Mouse (Mus musculus): Measurements from ENCODE around the gene Ankrd54.

The Ankrd54 gene

DNA sequence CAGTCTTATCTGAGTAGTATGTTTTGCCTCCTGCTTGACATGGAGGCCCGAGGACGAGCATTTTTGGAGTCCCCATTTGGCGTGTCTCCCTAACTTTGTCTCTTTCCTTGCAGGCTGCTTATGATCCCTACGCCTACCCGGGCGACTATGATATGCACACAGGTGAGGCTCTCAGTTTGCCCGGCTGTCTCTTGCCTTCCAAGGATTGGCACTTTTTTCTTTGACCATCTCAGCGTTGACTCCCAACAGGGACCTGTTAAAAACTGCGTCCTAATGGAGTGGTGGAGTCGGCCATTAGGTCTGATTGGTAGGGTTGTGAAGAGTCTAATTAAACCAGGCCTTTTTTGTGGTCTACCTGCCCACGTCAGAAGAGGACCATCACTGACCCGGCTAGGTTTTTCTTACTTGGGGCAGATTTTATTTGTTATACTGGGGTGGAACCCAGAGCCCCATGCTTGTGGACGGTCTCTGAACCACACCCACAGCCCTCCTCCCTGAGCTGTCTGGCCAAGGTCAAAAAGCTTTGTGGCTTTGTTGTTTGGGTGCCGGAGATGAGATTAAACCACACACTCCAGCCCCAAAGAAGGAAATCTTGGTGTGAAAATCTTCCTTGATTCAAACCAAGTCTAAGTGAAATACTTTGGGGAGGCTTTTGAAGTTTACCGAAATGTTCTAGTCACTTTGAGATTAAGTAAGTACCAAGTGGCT is 13.1 kb upstream of the Ankrd54 start:
- no peak for DNase-seq (ENCODE audit: low read depth, low spot score)

DNA sequence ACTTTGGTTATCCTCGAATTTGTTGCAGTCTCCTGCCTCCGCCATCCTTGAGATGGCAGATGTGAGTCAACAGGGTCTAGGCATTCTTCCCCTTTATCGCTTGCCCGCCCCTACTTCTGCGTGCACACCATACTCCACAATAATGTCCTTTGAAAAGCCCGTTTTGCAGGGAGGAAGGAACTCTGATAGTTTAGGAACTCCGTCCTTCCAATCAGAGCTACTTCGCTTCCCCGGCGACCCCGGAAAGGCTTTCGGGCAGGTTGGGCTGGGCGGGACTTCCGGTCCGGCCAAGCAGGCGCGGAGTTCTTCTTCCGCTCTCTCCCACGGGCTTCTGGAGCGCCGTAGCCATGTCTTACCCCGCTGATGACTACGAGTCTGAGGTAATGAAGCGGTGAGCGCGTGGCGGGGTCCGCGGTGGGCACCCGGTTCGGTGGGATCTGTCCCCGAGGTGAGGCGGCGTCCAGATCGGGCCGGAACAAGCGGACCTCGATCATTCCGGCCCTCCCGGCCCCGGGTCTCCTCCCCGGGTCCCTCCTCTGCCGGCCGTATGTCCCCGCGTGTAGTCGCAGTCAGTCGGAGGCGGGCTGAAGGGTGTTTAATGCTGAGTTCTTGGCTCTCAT is 12.3 kb upstream of the Ankrd54 start, which contains the start of gene Eif3l:
TSS of gene Eif3l (plus strand) at position 267 of the 620 bp plus-strand sequence.
- peak; percentile 81 for DNase-seq (ENCODE audit: low read depth, low spot score)

DNA sequence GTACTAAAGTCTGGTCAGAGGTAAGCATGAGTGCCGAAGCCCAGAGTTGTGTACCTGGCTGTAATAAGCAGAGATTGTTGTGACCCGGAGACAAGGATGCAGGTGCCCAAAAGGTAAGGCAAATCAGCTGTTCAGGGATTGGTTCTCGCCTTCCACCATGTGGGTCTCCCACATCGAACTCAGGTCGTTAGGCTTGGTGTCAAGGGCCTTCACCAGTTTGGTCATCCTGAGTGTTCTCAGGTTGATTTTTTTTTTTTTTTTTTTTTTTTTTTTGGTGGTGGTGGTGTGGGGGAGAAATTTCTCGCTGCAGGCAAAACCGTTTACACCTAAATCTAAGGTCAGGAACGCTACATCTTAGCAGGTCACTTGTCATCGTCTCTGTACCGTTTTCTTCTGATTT is 11.8 kb upstream of the Ankrd54 start:
- DNase-seq (ENCODE audit: low read depth, low spot score), result no peak

DNA sequence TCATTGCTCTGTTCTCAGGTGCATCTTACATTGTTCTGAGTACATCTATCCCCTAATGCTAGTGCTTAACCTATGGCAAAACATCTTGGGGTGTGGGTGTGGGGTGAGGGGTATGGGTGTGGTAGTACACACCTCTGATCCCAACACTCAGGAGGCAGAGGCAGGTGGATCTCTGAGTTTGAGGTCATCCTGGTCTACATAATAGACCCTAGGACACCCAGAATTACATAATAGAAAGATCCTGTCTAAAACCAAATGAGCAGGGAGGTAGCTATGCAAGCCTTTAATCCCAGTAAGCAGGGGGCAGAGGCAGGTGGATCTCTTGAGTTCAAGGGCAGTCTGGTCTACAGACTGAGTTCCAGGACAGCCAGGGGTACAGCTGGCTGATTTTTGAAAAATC is 11.1 kb upstream of the Ankrd54 start:
- no peak for DNase-seq (ENCODE audit: low read depth, low spot score)

DNA sequence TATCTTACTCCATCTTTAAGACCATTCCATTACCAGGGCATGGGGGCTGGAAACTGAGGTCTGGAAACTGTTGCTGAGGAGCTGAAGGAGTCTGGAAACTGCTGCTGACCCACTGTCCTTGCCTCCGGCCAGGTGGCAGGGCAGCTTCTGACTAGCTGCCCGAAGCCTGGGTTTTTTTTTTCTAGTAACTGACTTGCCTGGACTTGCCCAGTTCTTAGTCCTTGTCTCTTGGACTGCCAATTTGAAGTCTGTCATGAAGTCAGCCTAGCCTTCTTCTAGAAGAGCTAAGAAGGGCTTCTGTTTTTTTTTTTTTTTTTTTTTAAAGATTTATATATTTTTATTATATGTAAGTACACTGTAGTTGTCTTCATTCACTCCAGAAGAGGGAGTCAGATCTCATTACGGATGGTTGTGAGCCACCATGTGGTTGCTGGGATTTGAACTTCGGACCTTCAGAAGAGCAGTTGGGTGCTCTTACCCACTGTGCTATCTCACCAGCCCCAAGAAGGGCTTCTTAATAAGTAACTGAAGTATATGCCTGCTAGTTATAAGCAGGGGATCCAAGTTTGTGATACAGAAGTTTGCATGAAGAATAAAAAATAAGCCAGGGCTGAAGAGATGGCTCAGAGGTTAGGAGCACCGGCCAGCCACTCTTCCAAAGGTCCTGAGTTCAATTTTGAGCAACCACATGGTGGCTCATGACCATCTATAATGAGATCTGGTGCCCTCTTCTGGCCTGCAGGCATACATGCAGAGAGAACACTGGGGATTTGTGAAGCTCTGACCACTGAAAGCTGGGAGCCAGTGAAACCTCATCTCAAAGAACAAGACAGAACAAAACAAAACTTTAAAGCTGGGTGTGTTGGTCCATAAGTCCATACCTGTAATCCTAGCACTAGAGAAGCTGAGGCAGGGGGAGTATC is 8.7 kb upstream of the Ankrd54 start:
- DNase-seq (ENCODE audit: low read depth, low spot score), result no peak

DNA sequence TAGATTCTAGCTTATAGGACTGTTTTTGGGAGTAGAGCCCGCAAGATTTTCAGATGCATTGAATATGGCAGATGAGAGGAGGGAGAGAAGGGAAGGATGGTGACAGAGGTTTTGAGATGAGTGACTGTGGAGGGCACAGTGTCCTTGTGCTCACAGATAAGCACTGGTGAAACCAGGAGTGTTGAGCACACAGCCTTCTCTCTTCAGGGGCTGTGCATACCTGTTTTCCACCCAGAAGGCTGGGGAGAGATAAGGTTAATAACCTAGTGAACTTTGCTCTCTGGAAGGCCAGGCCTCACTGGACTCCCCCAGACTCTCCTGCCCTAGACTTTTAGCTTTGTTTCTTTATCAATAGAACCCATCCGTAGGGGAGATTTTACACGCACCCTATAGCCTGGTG is 5.7 kb upstream of the Ankrd54 start:
- DNase-seq (ENCODE audit: low read depth, low spot score), result no peak

DNA sequence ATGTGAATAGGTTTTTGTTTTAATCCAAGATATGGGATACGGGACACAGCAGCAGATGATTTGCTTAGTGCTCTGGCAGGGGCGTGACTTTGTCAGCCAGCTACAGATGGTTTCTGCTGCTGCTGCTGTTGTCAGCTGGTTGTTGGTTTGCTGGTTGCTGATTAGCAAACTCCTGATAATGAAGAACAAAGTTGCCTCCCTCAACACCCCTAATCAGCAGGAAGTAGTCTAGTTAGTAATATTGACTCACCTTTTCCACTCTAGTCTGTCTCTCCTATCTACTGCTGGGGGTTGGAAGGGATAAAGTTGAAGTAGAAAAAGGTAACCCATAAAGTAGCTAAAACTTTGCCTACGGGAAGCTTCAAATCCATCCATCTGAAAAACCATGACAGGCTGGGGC is 4.9 kb upstream of the Ankrd54 start:
- DNase-seq (ENCODE audit: low read depth, low spot score), result no peak

DNA sequence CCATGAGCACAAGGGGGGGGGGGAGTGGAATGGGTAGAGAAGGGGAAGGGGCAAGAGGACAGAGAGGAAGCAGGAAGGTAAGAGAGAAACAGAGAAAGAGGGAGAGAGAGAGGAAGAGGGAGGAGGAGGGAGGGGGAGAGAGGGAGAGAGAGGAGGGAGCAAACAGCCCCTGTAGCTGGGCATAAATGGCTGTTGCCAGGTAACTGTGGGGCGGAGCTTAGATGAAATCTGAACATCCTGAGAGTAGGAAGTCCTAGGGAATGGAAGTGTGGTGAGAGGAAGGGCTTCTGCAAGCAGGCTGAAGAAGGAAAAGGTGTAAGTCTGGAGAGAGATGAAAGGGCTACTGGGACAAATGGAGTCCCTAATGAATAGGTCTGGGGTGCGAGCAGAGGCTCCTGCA is 3.6 kb upstream of the Ankrd54 start:
- DNase-seq (ENCODE audit: low read depth, low spot score), result no peak

DNA sequence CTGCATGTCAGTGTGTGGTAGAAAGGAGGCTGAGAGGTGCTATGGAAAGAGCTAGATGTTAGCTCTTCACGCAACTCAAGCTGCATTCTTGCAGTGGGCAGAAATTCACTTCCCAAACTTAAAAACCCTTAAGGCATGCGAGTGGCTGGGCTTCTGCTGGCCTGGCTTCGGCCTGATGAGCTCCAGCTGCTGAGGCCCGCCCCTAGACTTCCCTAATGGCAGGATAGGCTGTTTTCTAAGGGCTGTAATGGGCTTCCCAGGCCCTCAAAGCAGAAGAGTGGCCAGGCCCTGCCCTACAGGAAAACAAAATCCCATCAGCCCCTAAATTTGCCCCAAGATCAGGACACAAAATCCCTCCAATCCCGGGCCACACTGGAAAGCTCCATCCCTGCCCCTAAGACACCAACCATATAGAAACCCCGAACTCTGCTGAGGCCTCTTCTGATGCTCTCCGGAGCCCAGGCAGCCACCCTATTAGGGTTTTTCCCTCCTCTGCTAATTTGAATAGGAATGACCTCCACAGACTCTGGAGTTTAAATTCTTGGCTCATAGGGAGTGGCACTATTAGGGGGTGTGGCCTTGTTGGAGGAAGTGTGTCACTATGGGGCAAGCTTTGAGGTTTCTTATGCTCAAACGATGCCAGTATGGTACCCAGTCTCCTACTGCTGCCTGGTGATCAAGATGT is 2.5 kb upstream of the Ankrd54 start:
- no peak for DNase-seq (ENCODE audit: low read depth, low spot score)

DNA sequence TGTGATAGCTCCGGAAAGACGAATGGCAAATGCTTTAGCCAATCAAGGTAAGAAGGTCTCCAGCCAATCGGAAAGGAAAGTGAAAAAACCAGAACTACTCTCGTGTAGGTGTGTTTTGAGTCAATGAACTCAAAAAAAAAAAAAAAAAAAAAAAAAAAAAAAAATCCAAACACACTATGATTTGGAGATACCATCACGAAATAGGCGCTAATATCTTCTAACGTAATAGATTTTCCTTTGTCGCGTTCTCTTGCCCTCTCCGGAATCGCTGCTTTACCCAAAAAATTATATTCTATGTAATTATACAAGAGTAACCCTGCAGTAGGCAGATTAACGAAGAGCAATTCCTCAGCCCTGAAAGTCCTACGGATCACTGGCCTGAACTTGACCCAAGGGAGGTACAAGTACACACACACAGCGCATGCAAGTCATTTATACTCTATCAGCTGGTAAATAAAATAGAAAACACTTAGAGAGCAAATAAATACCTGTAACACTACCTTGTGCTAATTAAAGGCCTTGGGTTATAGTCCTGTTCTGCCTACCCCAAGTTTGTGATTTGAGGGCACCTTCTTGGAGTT is 557 bp upstream of the Ankrd54 start:
- no peak for DNase-seq (ENCODE audit: low read depth, low spot score)

DNA sequence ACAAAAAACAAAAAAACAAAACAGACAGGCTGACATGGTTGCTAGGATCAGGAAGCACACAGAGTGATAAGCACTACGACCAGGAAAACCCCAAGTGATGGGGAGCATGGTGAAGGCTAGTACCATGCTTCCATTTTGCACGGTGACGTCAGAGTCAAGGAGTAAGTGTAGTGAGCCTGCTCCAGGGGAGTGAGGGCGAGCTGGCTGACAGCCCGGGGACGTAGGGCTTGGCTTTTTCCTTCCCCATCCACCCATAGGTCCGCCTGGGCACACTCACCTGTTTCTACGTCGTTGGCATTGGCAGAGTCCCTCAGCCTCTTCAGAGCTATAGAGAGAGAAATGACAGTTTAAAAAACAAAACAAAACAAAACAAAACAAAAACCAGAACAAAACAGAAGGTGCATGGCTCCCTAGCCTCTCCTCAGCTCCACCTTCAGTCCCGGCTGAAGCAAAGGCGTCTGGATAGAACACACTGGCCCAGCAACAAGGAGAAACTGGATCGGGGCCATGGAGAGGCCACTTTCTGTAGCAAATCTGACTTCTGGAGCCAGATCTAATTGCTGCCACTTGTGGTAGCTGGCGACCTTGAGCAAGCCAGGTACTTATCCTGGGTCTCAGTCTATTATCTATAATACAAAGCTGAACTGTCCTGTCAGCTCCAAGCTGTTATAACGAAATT is 1.7 kb downstream of the Ankrd54 start:
- DNase-seq (ENCODE audit: low read depth, low spot score), result no peak

DNA sequence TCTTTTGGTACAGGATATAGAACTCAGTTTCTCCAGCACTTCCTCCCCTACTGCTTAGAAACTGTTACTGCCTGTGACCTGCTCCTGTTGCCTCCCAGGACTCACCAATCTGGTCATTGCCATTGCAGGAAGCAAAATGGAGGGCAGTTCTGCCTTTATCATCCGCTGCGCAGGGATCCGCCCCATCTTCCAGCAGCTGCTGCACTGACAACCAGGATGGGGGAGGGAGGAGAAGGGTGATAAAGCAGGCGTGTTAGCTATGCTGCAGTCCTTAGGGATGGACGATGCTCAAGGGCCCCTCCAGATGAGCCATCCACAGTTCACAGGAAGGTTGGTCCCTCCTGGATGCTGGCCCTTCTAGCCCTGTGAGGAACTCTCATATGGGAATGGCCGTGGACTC is 4.8 kb downstream of the Ankrd54 start:
- DNase-seq (ENCODE audit: low read depth, low spot score), result no peak

DNA sequence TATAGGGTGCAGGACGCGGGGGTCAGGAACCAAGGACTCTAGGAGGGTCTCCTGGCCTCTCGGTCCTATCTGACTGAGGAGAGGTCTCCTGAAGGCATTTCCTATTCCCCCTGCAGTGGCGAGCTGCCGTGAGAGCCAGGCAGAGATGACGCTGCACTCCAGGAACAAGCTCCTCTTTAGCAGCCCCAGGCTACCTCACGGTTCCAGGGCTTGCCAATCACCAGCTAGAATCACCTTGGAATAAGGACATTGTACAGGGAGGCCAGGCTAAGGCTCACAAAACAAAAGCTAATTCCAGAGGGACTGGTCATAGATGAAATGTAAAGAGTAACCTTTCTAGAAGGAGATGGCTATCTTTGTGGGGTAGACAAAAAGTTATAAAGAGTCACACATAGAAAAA is 6.1 kb downstream of the Ankrd54 start:
- DNase-seq (ENCODE audit: low read depth, low spot score), result no peak

DNA sequence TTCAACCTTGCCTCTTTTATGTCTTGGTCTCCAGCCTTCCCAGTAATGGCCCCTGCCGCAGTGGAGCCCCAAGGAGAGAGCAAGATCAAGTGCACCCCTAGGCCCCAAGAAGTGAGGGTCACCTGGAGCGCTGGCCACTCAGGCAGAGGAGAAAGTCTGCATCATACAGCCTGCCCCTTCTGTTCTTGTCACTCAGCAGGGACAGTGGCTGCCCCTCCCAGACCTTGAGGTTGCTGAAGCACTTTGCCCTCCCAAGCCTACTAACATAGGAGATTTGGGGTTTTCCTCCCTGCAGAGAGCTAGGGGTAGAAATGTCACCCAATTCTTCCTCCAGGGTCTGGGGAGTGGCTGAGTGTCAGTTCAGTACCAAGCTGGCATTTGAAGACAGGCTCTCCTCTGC is 10.3 kb downstream of the Ankrd54 start:
- DNase-seq (ENCODE audit: low read depth, low spot score), result no peak

DNA sequence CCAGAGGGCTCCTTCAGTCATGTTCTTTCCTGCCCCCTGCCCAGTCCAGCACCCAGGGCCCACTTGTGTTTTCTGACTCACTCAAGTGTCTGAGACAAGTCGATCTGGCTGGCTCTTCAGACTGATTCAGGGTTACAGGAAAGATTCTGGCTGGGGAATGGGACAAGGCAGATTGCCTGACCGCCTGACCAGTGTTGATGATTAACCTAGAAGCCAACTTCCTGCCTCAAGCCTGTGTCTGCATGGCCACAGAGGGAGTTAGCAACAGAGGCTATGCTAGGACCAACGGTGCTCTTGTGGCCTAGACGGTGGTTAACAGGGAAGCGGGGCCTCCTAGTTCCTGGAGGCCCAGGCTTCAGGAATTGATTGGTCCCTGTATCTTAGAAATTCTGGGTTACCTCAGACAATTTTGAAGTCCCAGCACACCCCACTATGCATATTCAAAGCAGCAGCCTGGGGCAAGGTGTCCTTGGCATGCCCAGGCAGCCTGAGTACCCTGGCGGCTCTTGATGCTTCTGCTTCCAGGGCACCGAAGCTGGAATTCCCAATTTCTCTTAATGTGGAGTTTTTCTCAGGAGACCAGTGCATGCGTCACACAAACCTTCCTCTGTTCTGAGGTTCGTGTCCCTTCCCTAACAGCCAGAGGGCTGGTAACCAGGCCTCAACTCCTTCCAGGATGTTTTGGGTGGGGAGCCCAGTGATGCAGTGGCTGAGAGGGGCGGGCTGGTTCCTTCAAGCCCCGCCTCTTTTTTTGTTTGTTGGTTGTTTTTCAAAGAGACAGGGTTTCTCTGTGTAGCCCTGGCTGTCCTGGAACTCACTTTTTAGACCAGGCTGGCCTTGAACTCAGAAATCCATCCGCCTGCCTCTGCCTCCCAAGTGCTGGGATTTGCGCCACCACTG is 11.0 kb downstream of the Ankrd54 start:
- DNase-seq (ENCODE audit: low read depth, low spot score), result peak; percentile 27

DNA sequence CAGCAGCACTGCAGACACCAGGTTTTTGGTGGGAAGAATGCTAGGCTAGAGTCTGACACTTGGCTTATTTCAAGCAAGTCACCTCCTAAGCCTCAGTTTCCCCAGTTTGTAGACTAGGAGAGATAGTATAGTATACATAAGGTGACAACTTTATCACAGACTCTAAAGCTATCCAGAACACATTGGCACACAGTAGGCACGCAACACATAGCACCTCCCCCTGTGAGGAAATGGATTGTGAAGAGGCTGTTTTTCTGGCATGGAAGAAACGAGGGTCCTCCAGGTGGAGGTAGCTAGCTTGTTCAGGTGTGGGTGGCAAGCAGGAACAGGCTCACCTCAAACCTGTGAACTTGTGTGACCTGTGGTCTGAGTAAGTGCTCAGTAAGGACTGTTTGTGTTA is 11.7 kb downstream of the Ankrd54 start:
- no peak for DNase-seq (ENCODE audit: low read depth, low spot score)

DNA sequence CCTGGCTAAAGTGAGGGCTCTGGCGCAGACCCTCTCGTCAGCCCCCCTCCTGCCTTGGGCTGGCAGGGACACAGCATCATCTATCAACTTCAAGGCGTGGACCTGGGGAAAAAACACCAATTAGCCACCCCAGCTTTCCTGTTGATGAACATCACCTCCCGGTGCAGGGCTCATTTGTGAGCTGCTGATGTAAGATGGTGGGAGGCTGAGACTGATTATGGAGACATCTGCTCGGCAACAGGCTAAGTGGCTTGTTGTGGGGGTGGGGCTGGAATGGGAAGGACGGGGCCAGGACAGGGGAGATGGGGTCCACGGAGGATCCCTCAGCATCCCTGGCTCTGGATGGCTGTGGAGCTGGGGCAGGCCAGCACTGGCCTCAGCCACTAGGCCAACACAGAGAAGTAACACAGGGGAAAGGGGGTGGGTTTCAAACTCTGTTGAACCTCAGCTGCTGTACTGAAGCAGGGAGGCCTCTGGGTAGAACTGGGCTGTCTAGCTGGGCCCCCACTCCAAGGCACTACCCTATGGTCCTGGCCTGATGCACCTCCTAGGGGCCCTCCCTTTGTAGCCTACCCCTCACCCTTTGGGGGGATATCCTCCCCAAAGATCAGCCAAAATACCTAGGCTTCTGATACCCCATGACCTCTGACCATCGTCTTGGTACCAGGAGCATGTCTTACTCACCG is 12.4 kb downstream of the Ankrd54 start:
- DNase-seq (ENCODE audit: low read depth, low spot score), result no peak

DNA sequence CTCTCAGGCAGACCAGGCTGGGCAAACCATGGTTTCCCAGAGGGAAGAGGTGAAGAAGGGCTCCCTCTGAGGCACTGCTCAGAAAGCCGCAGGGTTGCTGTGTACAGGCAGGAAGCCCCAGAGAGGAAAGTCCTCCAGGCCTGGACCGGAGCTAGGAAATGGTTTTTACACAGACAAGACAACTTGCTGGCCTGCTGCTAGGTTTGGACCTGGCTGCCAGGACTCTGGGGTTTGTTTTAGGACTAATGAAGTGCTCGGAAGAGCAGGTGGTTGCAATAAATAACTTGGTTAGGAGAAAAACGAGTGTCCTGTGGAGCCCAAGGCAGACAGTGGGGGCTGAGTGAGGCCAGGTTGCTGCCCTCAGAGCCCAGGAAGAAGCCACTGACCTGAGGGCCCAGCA is 14.5 kb downstream of the Ankrd54 start:
- DNase-seq (ENCODE audit: low read depth, low spot score), result no peak

DNA sequence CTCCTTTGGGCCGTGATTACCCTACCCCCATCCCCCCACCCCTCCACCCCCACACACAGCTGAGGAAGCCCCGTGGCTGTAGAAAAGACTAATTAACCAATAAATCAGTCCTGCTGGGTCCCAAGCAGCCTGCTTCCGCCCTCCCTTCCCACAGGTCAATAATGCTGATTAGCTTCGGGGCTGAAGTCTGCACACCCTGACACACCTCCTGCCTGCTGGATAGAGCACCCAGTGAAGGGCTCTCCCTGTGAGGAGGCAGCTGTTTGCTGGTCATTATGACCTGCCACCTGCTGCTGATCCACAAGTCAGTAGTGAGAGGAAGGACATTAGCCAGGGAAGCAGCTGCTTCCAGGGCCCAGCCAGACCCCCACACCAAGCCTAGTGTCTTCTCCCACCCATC is 17.9 kb downstream of the Ankrd54 start:
- no peak for DNase-seq (ENCODE audit: low read depth, low spot score)
